Mouse (Mus musculus) ovary, postnatal 10 days (tissue): ENCODE measurements around the gene Mospd3.

Experiments used
- DNase-seq: peaks from one replicate; pipeline ENCODE4 v3.0.0; 2022; ENCODE audit warnings: low spot score

The Mospd3 gene

GRCm38 (mm10) chr5:137600619-137601364 is at the start of gene Mospd3:
Gene Mospd3 (minus strand): TSS chr5:137601058.
- peak; percentile 93 for DNase-seq

- no peak for DNase-seq
These were observed 49.1 kb upstream of the Mospd3 start for GRCm38 (mm10) chr5:137649669-137650571.

GRCm38 (mm10) chr5:137649251-137649650 is 48.4 kb upstream of the Mospd3 start:
- no peak for DNase-seq

- DNase-seq: no peak
These were observed 47.2 kb upstream of the Mospd3 start for GRCm38 (mm10) chr5:137647827-137648601.

GRCm38 (mm10) chr5:137645652-137646091 is 44.8 kb upstream of the Mospd3 start, which contains the start of gene Irs3:
Gene Irs3 (minus strand): TSS chr5:137645714.
- DNase-seq: no peak

- no peak for DNase-seq
These were observed 44.3 kb upstream of the Mospd3 start for GRCm38 (mm10) chr5:137645091-137645651.

GRCm38 (mm10) chr5:137644484-137644883 is 43.6 kb upstream of the Mospd3 start:
- no peak for DNase-seq

- no peak for DNase-seq
These were observed 42.0 kb upstream of the Mospd3 start for GRCm38 (mm10) chr5:137642886-137643285.

- no peak for DNase-seq
These were observed 40.2 kb upstream of the Mospd3 start, which contains the start of gene Sap25 for GRCm38 (mm10) chr5:137641054-137641453. Gene Sap25 (plus strand): TSS chr5:137641334.

- no peak for DNase-seq
These were observed 38.6 kb upstream of the Mospd3 start for GRCm38 (mm10) chr5:137639472-137639871.

- no peak for DNase-seq
These were observed 32.7 kb upstream of the Mospd3 start for GRCm38 (mm10) chr5:137633397-137634084.

GRCm38 (mm10) chr5:137631591-137631990 is 30.7 kb upstream of the Mospd3 start:
- DNase-seq: no peak

GRCm38 (mm10) chr5:137631171-137631570 is 30.3 kb upstream of the Mospd3 start:
- DNase-seq: no peak

GRCm38 (mm10) chr5:137630602-137631001 is 29.7 kb upstream of the Mospd3 start:
- DNase-seq: no peak

GRCm38 (mm10) chr5:137629906-137630545 is 29.2 kb upstream of the Mospd3 start:
- no peak for DNase-seq

GRCm38 (mm10) chr5:137629306-137629721 is 28.5 kb upstream of the Mospd3 start:
- no peak for DNase-seq

- peak; percentile 96 for DNase-seq
These were observed 27.8 kb upstream of the Mospd3 start, which contains the start of the genes Fbxo24, Lrch4 and Gm20605 for GRCm38 (mm10) chr5:137628498-137629305. Gene Fbxo24 (minus strand): TSS chr5:137629002. Gene Lrch4 (plus strand): TSS chr5:137629121. Gene Gm20605 (plus strand): TSS chr5:137629175.

GRCm38 (mm10) chr5:137627991-137628390 is 27.1 kb upstream of the Mospd3 start:
- no peak for DNase-seq

GRCm38 (mm10) chr5:137623937-137624530 is 23.2 kb upstream of the Mospd3 start:
- no peak for DNase-seq
